Mouse (Mus musculus): Measurements from ENCODE around the gene Litaf. TPM values are rescaled to one million over a fixed set of nuclear protein-coding genes. Genes with fewer than 3 reads are reported as not detected.

The Litaf gene
- polyA plus RNA-seq, 1 experiment from 2014 or later, result 87.2 TPM

DNA sequence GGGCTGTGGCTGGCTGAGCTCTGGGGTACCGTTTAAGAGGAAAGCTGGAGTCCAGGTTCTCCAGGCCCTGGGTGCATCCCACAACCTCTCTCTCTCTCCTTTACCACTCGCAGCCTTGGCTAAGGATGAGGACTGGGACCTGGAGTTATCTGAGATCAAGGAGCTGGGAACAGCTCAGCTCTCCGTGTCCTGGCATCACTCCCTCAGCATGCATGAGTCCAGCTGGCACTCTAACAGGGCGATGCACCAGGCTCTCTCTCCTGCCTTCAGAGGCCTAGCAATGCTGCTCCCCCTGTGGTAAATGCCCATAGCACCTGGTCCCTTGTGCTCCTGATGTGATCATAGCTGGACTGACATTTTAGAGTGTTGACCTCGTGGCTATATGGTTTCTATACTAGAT is 5.2 kb upstream of the Litaf start:
- ATAC-seq (ENCODE audit: insufficient number of reproducible peaks, low FRiP score, low TSS enrichment, low read depth), result no peak
- H3K36me3 ChIP-seq (ENCODE audit: control insufficient read depth, insufficient read depth, low read length), result peaks cover 16% of the 10 kb centered on the region
- H3K9me3 ChIP-seq (ENCODE audit: control insufficient read depth, low read length), result no peaks in the 10 kb centered on the region
- H3K27me3 ChIP-seq (ENCODE audit: control insufficient read depth, insufficient read depth, low read length), result no peaks in the 10 kb centered on the region
- no peak for DNase-seq (ENCODE audit: low spot score)
- 88% methylated on average over 5 of the region's 5 CpGs for WGBS
- H3K4me3 ChIP-seq (ENCODE audit: low read depth, low read length), result no peak overlapping the region
- H3K4me2 ChIP-seq (ENCODE audit: low read depth, severe bottlenecking), result no peak overlapping the region
- H3K4me1 ChIP-seq (ENCODE audit: control insufficient read depth, insufficient read depth, low read length), result peaks cover 19% of the 10 kb centered on the region
- no peak overlapping the region for H3K9ac ChIP-seq (ENCODE audit: low read length)
- no peak overlapping the region for H3K27ac ChIP-seq (replicated peaks; ENCODE audit: low read depth, low read length)

DNA sequence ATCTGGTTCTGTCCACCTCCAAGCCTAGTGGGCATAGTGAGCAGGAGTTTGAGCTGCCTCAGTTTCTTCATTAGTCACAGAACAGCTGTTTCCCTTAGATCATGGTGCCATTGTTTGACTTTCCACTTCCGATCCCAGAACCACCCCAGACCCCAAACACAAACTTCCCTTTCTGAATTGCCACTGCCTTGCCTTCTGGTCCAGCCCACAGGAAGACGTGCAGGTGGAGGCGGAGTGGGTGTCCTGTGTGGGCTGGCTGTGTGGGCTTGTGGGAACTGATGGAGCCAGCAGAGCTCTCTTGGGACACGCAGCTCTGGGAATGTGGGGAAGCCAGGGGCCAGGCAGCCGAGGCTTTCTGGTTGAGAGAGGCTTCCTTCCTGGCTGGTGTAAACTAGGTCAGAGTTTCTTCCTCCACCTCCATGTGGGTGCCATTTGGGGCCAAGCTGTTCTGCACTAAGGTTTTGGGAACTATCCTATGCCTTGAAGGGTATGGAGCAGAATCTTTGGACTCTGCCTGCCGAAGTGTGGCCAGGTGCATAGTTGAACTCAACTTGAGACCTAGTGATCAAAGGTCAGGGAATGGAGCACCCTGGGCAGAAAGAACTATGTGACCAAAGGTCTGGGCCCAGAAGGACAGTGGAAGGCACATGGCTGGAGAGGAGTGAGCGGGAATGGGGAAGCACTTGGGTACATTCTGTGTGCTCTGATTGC is 3.9 kb upstream of the Litaf start:
- Histone ChIP-seq H3K9me3 (ENCODE audit: control insufficient read depth, low read length) (no peaks in the 10 kb centered on the region), H3K27me3 (ENCODE audit: control insufficient read depth, insufficient read depth, low read length) (no peaks in the 10 kb centered on the region), H3K27ac (replicated peaks; ENCODE audit: low read depth, low read length) (no peak overlapping the region), H3K4me2 (ENCODE audit: low read depth, severe bottlenecking) (no peak overlapping the region), H3K4me3 (ENCODE audit: low read depth, low read length) (no peak overlapping the region), H3K36me3 (ENCODE audit: control insufficient read depth, insufficient read depth, low read length) (peaks cover 8% of the 10 kb centered on the region; the same call in 1 of the 2 replicates), H3K9ac (ENCODE audit: low read length) (no peak overlapping the region), H3K4me1 (ENCODE audit: control insufficient read depth, insufficient read depth, low read length) (peaks cover 19% of the 10 kb centered on the region)
- WGBS, result 91% methylated on average over 7 of the region's 7 CpGs
- no peak for DNase-seq (ENCODE audit: low spot score)
- no peak for ATAC-seq (ENCODE audit: insufficient number of reproducible peaks, low FRiP score, low TSS enrichment, low read depth)

DNA sequence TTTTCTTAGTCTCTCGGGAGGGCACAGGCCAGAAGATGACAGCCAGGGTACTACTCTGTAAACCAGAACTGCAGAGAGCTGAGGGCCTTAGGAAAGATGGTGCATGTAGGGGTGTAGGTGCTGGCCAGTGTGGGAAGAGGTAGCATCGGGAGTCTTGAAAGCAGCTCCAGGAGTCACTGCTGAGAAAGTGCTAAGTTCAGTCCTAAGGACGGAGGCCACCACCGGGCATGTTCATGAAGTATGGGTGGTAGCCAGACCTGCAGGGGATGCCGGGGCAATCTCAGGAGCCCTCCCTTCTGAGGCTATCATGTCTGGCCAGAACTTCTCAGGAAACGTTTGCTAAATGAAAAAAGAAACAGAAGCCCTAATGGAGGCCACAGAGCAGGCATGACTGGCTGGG is 3.3 kb upstream of the Litaf start:
- Histone ChIP-seq H3K36me3 (ENCODE audit: control insufficient read depth, insufficient read depth, low read length) (peaks cover 8% of the 10 kb centered on the region; the same call in 1 of the 2 replicates), H3K9ac (ENCODE audit: low read length) (no peak overlapping the region), H3K27ac (replicated peaks; ENCODE audit: low read depth, low read length) (no peak overlapping the region), H3K4me2 (ENCODE audit: low read depth, severe bottlenecking) (no peak overlapping the region), H3K4me3 (ENCODE audit: low read depth, low read length) (no peak overlapping the region), H3K4me1 (ENCODE audit: control insufficient read depth, insufficient read depth, low read length) (peaks cover 19% of the 10 kb centered on the region), H3K9me3 (ENCODE audit: control insufficient read depth, low read length) (no peaks in the 10 kb centered on the region), H3K27me3 (ENCODE audit: control insufficient read depth, insufficient read depth, low read length) (no peaks in the 10 kb centered on the region)
- ATAC-seq (ENCODE audit: insufficient number of reproducible peaks, low FRiP score, low TSS enrichment, low read depth) (no peak), DNase-seq (ENCODE audit: low spot score) (no peak)
- 82% methylated on average over 6 of the region's 6 CpGs for WGBS

DNA sequence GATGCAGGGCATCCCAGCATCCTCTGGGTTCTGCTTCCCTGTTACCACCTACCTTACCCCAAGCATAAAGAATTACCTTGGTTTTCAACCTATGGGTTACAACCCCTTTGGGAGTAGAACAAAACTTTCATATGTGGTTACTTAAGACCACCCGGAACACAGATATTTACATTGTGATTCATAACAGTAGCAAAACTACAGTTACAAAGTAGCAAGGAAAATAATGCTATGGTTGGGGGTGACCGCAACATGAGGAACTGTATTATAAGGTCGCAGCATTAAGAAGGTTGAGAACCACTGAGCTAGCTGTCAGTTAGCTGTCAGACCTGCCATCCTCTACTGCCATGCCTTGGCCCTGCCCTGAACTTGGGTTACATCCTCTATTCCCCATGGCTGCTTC is 2.7 kb upstream of the Litaf start:
- H3K4me2 ChIP-seq (ENCODE audit: low read depth, severe bottlenecking), result no peak overlapping the region
- H3K4me1 ChIP-seq (ENCODE audit: control insufficient read depth, insufficient read depth, low read length), result peaks cover 19% of the 10 kb centered on the region
- H3K27me3 ChIP-seq (ENCODE audit: control insufficient read depth, insufficient read depth, low read length), result no peaks in the 10 kb centered on the region
- WGBS, result 96% methylated on average over 3 of the region's 3 CpGs
- no peak overlapping the region; the same call in 1 of the 2 replicates for H3K9ac ChIP-seq (ENCODE audit: low read length)
- no peak overlapping the region for H3K27ac ChIP-seq (replicated peaks; ENCODE audit: low read depth, low read length)
- no peaks in the 10 kb centered on the region for H3K9me3 ChIP-seq (ENCODE audit: control insufficient read depth, low read length)
- peaks cover 3% of the 10 kb centered on the region; the same call in 1 of the 2 replicates for H3K36me3 ChIP-seq (ENCODE audit: control insufficient read depth, insufficient read depth, low read length)
- no peak overlapping the region for H3K4me3 ChIP-seq (ENCODE audit: low read depth, low read length)
- DNase-seq (ENCODE audit: low spot score) (no peak), ATAC-seq (ENCODE audit: insufficient number of reproducible peaks, low FRiP score, low TSS enrichment, low read depth) (no peak)

DNA sequence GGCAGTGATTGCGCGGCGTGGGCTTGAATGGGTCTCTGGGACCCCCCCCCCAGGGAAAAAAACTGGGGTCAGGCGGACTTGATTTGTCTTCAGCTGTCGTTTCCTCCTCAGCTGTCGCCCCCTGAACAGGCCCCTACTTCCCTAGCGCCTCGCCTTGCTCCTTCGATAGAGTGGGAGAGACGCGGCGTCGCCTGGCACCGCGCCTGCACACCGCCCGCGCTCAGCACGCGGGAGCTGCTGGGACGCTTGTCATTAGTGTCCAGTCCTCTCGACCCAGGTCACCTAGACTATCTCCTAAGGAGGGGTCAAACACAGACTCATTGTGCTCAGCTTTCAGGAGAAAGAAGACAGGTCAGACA is 855 bp upstream of the Litaf start:
- peak; percentile 82 for DNase-seq (ENCODE audit: low spot score)
- peak overlapping the region; percentile 89 for H3K4me3 ChIP-seq (ENCODE audit: low read depth, low read length)
- WGBS, result under 1% methylated on average over 22 of the region's 22 CpGs
- peak overlapping the region; percentile 98 for H3K9ac ChIP-seq (ENCODE audit: low read length)
- H3K36me3 ChIP-seq (ENCODE audit: control insufficient read depth, insufficient read depth, low read length), result 0 out of 2 replicates have a peak, but pooled peaks cover 3% of the 10 kb centered on the region
- H3K4me1 ChIP-seq (ENCODE audit: control insufficient read depth, insufficient read depth, low read length), result peaks cover 25% of the 10 kb centered on the region
- H3K27ac ChIP-seq (replicated peaks; ENCODE audit: low read depth, low read length), result peak overlapping the region; percentile 92
- peak; percentile 26 for ATAC-seq (ENCODE audit: insufficient number of reproducible peaks, low FRiP score, low TSS enrichment, low read depth)
- H3K9me3 ChIP-seq (ENCODE audit: control insufficient read depth, low read length), result no peaks in the 10 kb centered on the region
- no peaks in the 10 kb centered on the region for H3K27me3 ChIP-seq (ENCODE audit: control insufficient read depth, insufficient read depth, low read length)
- peak overlapping the region; percentile 86 for H3K4me2 ChIP-seq (ENCODE audit: low read depth, severe bottlenecking)

DNA sequence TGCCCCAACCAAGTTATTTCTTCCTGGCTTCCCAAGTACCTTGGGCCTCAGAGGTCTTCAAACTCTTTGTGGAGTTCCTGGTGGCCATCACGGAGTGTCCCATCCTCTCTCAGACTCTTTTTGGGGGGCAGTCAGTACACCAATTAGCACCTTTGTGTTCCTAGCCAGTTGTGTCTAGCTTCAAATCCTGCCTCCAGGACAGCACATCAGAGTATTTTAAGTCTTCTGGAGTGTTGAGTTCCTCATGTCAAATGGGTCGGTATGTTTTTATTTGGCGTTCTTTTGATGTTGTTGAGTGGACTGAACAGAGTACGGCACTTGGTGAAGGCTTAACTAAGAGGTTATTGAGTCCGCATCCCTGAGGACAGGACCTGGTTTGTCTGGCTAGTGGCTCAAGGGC is 526 bp downstream of the Litaf start:
- Histone ChIP-seq H3K27ac (replicated peaks; ENCODE audit: low read depth, low read length) (no peak overlapping the region), H3K27me3 (ENCODE audit: control insufficient read depth, insufficient read depth, low read length) (no peaks in the 10 kb centered on the region), H3K36me3 (ENCODE audit: control insufficient read depth, insufficient read depth, low read length) (no peaks in the 10 kb centered on the region), H3K9ac (ENCODE audit: low read length) (peak overlapping the region; percentile 98), H3K4me2 (ENCODE audit: low read depth, severe bottlenecking) (peak overlapping the region; percentile 53), H3K4me3 (ENCODE audit: low read depth, low read length) (peak overlapping the region; percentile 89), H3K4me1 (ENCODE audit: control insufficient read depth, insufficient read depth, low read length) (peaks cover 25% of the 10 kb centered on the region), H3K9me3 (ENCODE audit: control insufficient read depth, low read length) (no peaks in the 10 kb centered on the region)
- 64% methylated on average over 5 of the region's 5 CpGs for WGBS
- DNase-seq (ENCODE audit: low spot score), result no peak
- ATAC-seq (ENCODE audit: insufficient number of reproducible peaks, low FRiP score, low TSS enrichment, low read depth), result no peak

DNA sequence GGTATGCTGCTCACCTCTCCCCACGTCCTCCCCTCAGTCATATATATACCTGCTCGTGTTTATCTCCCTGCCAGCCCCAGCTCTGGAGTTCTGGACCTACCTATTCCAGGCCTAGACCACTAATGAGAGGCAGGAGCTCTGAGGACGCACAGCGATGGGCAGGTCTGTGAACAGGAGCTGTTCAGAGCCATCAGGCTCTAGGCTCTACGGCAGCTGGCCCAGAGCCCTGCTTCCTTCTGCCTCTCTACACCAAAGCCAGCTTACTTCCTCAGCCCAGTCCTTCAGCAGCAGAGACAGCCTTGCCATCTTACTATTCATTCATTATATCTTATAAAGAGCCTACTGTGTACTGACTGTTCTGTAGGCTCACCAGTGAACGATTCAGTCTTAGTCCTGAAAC is 1.2 kb downstream of the Litaf start:
- ATAC-seq (ENCODE audit: insufficient number of reproducible peaks, low FRiP score, low TSS enrichment, low read depth) (no peak), DNase-seq (ENCODE audit: low spot score) (no peak)
- Histone ChIP-seq H3K36me3 (ENCODE audit: control insufficient read depth, insufficient read depth, low read length) (no peaks in the 10 kb centered on the region), H3K4me2 (ENCODE audit: low read depth, severe bottlenecking) (no peak overlapping the region), H3K9ac (ENCODE audit: low read length) (no peak overlapping the region), H3K27ac (replicated peaks; ENCODE audit: low read depth, low read length) (no peak overlapping the region), H3K4me3 (ENCODE audit: low read depth, low read length) (no peak overlapping the region), H3K4me1 (ENCODE audit: control insufficient read depth, insufficient read depth, low read length) (peaks cover 24% of the 10 kb centered on the region), H3K27me3 (ENCODE audit: control insufficient read depth, insufficient read depth, low read length) (no peaks in the 10 kb centered on the region), H3K9me3 (ENCODE audit: control insufficient read depth, low read length) (no peaks in the 10 kb centered on the region)
- 87% methylated on average over 6 of the region's 6 CpGs for WGBS

DNA sequence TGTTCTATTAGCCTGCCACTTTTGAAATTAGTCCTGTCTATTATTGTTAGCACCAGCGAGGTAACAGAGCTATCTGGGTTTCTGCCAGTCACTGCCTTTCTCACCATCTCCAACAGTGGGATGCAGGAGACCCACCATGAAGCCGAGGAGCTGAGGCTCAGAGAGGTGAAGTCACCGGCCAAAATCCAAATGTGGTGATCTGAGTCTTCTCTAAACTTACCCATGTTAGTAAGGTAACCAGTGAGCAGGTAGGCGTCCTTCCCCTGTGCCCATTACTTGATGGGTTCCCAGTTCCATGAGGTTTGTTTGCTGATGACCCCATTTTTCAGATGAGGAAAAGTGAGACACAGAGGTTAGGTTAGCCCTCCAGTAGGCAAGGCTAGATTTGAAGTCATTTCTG is 1.6 kb downstream of the Litaf start:
- DNase-seq (ENCODE audit: low spot score) (no peak), ATAC-seq (ENCODE audit: insufficient number of reproducible peaks, low FRiP score, low TSS enrichment, low read depth) (no peak)
- Histone ChIP-seq H3K27me3 (ENCODE audit: control insufficient read depth, insufficient read depth, low read length) (no peaks in the 10 kb centered on the region), H3K36me3 (ENCODE audit: control insufficient read depth, insufficient read depth, low read length) (no peaks in the 10 kb centered on the region), H3K9ac (ENCODE audit: low read length) (no peak overlapping the region), H3K4me3 (ENCODE audit: low read depth, low read length) (no peak overlapping the region), H3K4me2 (ENCODE audit: low read depth, severe bottlenecking) (no peak overlapping the region), H3K4me1 (ENCODE audit: control insufficient read depth, insufficient read depth, low read length) (peaks cover 23% of the 10 kb centered on the region), H3K9me3 (ENCODE audit: control insufficient read depth, low read length) (no peaks in the 10 kb centered on the region), H3K27ac (replicated peaks; ENCODE audit: low read depth, low read length) (no peak overlapping the region)
- 88% methylated on average over 4 of the region's 4 CpGs for WGBS

Data from limb, embryonic 11.5 days (tissue).